In the genomic region with DNA sequence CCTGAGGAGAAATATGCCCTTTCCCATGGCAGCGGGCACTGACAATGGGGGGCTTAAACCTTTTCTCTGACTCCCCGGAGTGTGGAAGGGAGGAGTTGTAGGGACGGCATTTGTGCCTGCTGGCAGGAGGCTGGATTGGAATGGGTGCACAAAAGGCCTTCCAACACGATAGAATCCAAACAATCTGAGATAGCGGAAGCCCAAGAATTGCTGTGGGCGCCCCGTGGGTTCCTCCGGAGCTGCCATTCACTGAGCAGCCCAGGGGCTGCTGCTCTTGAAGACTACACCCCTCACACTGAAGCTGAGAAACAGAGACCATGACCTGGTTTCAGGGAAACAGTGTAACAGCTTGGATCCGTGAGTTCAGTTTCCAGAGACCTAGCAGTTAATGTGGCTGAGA, we compare ENCODE assay signal across 12 mouse cellular contexts.
DNase-seq lines count a peak whose midpoint lies in the region; ATAC-seq and TF ChIP-seq lines count a peak whose summit lies in the region.
"Had no signal": no experiment of that assay in that cellular context is flagged by ENCODE, and none has a peak within 500 bp of the region (broad histone marks: within the 10 kb centered on the region; RNA-seq: fewer than 3 reads in every experiment).

No protein-coding gene starts in this region.

- H3K27ac ChIP-seq in hindbrain, embryonic 10.5 days: peak overlapping the region; percentile 76
- no peak overlapping the region for H3K27ac ChIP-seq in hindbrain, embryonic 11.5 days (ENCODE audit: low read depth, low read length)
- H3K27ac ChIP-seq in ES-E14 (ENCODE audit: insufficient read depth, low read depth, low read length, poor library complexity, severe bottlenecking): peak overlapping the region; percentile 25; the same call in 1 of the 2 replicates
- peak overlapping the region; percentile 11; the same call in 1 of the 2 replicates for H3K27ac ChIP-seq in forebrain, embryonic 12.5 days
- H3K27ac ChIP-seq in midbrain, embryonic 13.5 days: peak overlapping the region; percentile 40
- H3K27ac ChIP-seq in kidney, embryonic 14.5 days (ENCODE audit: low read depth, low read length): no peak overlapping the region

- H3K4me2 ChIP-seq in hindbrain, embryonic 11.5 days (replicated peaks; ENCODE audit: low read depth, low read length): no peak overlapping the region
- H3K4me2 ChIP-seq in forebrain, embryonic 12.5 days: peak overlapping the region; percentile 19; the same call in 1 of the 2 replicates
- H3K4me2 ChIP-seq in midbrain, embryonic 13.5 days (replicated peaks): no peak overlapping the region; the same call in 1 of the 2 replicates
- H3K4me2 ChIP-seq in kidney, embryonic 14.5 days (replicated peaks; ENCODE audit: low read depth, low read length): no peak overlapping the region
- H3K4me2 ChIP-seq: liver, embryonic 11.5 days had no signal

- peaks cover 47% of the 10 kb centered on the region for H3K4me1 ChIP-seq in hindbrain, embryonic 10.5 days (replicated peaks)
- 0 out of 2 replicates have a peak, but pooled peaks cover 5% of the 10 kb centered on the region for H3K4me1 ChIP-seq in hindbrain, embryonic 11.5 days (replicated peaks; ENCODE audit: control insufficient read depth, insufficient read depth, low read length)
- peaks cover 9 to 18% of the 10 kb centered on the region in 2 experiments for H3K4me1 ChIP-seq in ES-E14 (ENCODE audit: control insufficient read depth in 2 of 2, insufficient read depth in 2 of 2, low read length in 2 of 2, poor library complexity in 1 of 2)
- H3K4me1 ChIP-seq in forebrain, embryonic 12.5 days: peaks cover 36% of the 10 kb centered on the region
- peaks cover 38% of the 10 kb centered on the region for H3K4me1 ChIP-seq in midbrain, embryonic 13.5 days (replicated peaks)
- no peaks in the 10 kb centered on the region; the same call in 1 of the 2 replicates for H3K4me1 ChIP-seq in kidney, embryonic 14.5 days (ENCODE audit: control insufficient read depth, insufficient read depth, low read length)

- H3K27me3 ChIP-seq in hindbrain, embryonic 10.5 days (ENCODE audit: insufficient read depth, poor library complexity, severe bottlenecking): no peaks in the 10 kb centered on the region
- no peaks in the 10 kb centered on the region for H3K27me3 ChIP-seq in hindbrain, embryonic 11.5 days (ENCODE audit: control insufficient read depth, insufficient read depth, low read length)
- H3K27me3 ChIP-seq in forebrain, embryonic 12.5 days: no peaks in the 10 kb centered on the region
- no peaks in the 10 kb centered on the region for H3K27me3 ChIP-seq in midbrain, embryonic 13.5 days
- no peaks in the 10 kb centered on the region for H3K27me3 ChIP-seq in kidney, embryonic 14.5 days (ENCODE audit: control insufficient read depth, insufficient read depth, low read length)

- ATAC-seq in hindbrain, embryonic 11.5 days (ENCODE audit: low FRiP score): no peak
- ATAC-seq in forebrain, embryonic 12.5 days (ENCODE audit: low FRiP score): no peak
- ATAC-seq in midbrain, embryonic 13.5 days: peak; percentile 28
- ATAC-seq in kidney, embryonic 14.5 days (ENCODE audit: low FRiP score, low TSS enrichment): no peak
- ATAC-seq: CD4-positive, CD25-positive, alpha-beta regulatory T cell, adult 4 months had no signal

- in situ Hi-C loops in ES-E14 (cut with MboI; ENCODE audit: low sequenced_read_pairs in 2 of 2, unreplicated experiment in 2 of 2): no loop called here

- DNase-seq in hindbrain, embryonic 10.5 days (ENCODE audit: low spot score): no peak
- no peak for DNase-seq in hindbrain, embryonic 11.5 days (ENCODE audit: low spot score)
- DNase-seq in ES-E14 (ENCODE audit: low read depth, low spot score): no peak
- DNase-seq in ovary, postnatal 10 days (ENCODE audit: low spot score): no peak
- DNase-seq: adrenal gland, postnatal 25 days; lung, postnatal 4 days; thymus, postnatal 36 days had no signal

- H3K36me3 ChIP-seq in hindbrain, embryonic 10.5 days: peaks cover 33% of the 10 kb centered on the region
- no peaks in the 10 kb centered on the region for H3K36me3 ChIP-seq in hindbrain, embryonic 11.5 days (ENCODE audit: control insufficient read depth, insufficient read depth, low read length)
- no peaks in the 10 kb centered on the region; the same call in 1 of the 2 replicates for H3K36me3 ChIP-seq in ES-E14 (ENCODE audit: control insufficient read depth, insufficient read depth, low read length, poor library complexity, severe bottlenecking)
- H3K36me3 ChIP-seq in forebrain, embryonic 12.5 days (replicated peaks): peaks cover 18% of the 10 kb centered on the region
- peaks cover 3% of the 10 kb centered on the region for H3K36me3 ChIP-seq in midbrain, embryonic 13.5 days
- peaks cover 12% of the 10 kb centered on the region; the same call in 1 of the 2 replicates for H3K36me3 ChIP-seq in kidney, embryonic 14.5 days (ENCODE audit: control insufficient read depth, insufficient read depth, low read length)

- WGBS in hindbrain, embryonic 10.5 days: 26% methylated on average over 9 of the region's 9 CpGs
- 30% methylated on average over 9 of the region's 9 CpGs for WGBS in hindbrain, embryonic 11.5 days
- 12% methylated on average over 9 of the region's 9 CpGs for WGBS in forebrain, embryonic 12.5 days
- WGBS in midbrain, embryonic 13.5 days: 10% methylated on average over 9 of the region's 9 CpGs
- WGBS in kidney, embryonic 14.5 days: 59% methylated on average over 9 of the region's 9 CpGs

- no peaks in the 10 kb centered on the region for H3K9me3 ChIP-seq in hindbrain, embryonic 10.5 days
- H3K9me3 ChIP-seq in hindbrain, embryonic 11.5 days (ENCODE audit: control insufficient read depth, low read length): no peaks in the 10 kb centered on the region
- no peaks in the 10 kb centered on the region for H3K9me3 ChIP-seq in ES-E14 (ENCODE audit: control insufficient read depth, insufficient read depth, low read depth, low read length)
- H3K9me3 ChIP-seq in forebrain, embryonic 12.5 days: no peaks in the 10 kb centered on the region
- no peaks in the 10 kb centered on the region for H3K9me3 ChIP-seq in midbrain, embryonic 13.5 days
- H3K9me3 ChIP-seq in kidney, embryonic 14.5 days (ENCODE audit: control insufficient read depth, low read length): no peaks in the 10 kb centered on the region

- H3K9ac ChIP-seq in hindbrain, embryonic 11.5 days (ENCODE audit: low read depth, low read length): no peak overlapping the region
- no peak overlapping the region for H3K9ac ChIP-seq in ES-E14 (ENCODE audit: insufficient read depth, low read depth, low read length, poor library complexity, severe bottlenecking)
- no peak overlapping the region for H3K9ac ChIP-seq in forebrain, embryonic 12.5 days
- H3K9ac ChIP-seq in midbrain, embryonic 13.5 days (replicated peaks): peak overlapping the region; percentile 50; the same call in 1 of the 2 replicates
- no peak overlapping the region for H3K9ac ChIP-seq in kidney, embryonic 14.5 days (ENCODE audit: low read depth, low read length)

- no peak overlapping the region for H3K4me3 ChIP-seq in hindbrain, embryonic 10.5 days
- H3K4me3 ChIP-seq in hindbrain, embryonic 11.5 days (ENCODE audit: low read depth, low read length): no peak overlapping the region
- no peak overlapping the region for H3K4me3 ChIP-seq in ES-E14 (ENCODE audit: insufficient read depth in 1 of 2, low read depth in 1 of 2, low read length in 2 of 2, poor library complexity in 1 of 2, severe bottlenecking in 1 of 2)
- no peak overlapping the region for H3K4me3 ChIP-seq in forebrain, embryonic 12.5 days (replicated peaks)
- no peak overlapping the region for H3K4me3 ChIP-seq in midbrain, embryonic 13.5 days (replicated peaks)
- H3K4me3 ChIP-seq in kidney, embryonic 14.5 days (ENCODE audit: low read length): no peak overlapping the region

TF ChIP-seq in ES-E14, 5 proteins besides CTCF, POLR2A, EP300 and RAD21:
- TF ChIP-seq HCFC1 (IDR thresholded peaks at IDR 0.05; ENCODE audit: borderline replicate concordance, insufficient read depth, low read length): no peak
- no peak for TF ChIP-seq CHD2 (IDR thresholded peaks at IDR 0.05; ENCODE audit: low read depth, low read length)
- no peak for TF ChIP-seq ZC3H11A (IDR thresholded peaks at IDR 0.05; ENCODE audit: borderline replicate concordance, low read depth, low read length)
- no peak for TF ChIP-seq MAFK (IDR thresholded peaks at IDR 0.05; ENCODE audit: insufficient read depth, low read depth, low read length)
- TF ChIP-seq ZNF384 (IDR thresholded peaks at IDR 0.05; ENCODE audit: low read depth, low read length): no peak

Comparison
In these comparisons a context has a peak if more than half of its experiments do, and no peak if none do; other contexts are left out.
1. H3K27ac ChIP-seq: peak in hindbrain, embryonic 10.5 days (single experiment), ES-E14 (single experiment), forebrain, embryonic 12.5 days (single experiment) and midbrain, embryonic 13.5 days (single experiment); none in hindbrain, embryonic 11.5 days (single experiment) and kidney, embryonic 14.5 days (single experiment).